In genomic region chr3:20005611-20006010, GRCm38 (mm10) we compare ENCODE assay signal across 25 mouse cellular contexts. TPM values are rescaled to one million over a fixed set of nuclear protein-coding genes. Genes with fewer than 3 reads are reported as not detected.
DNase-seq lines count a peak whose midpoint lies in the region; ATAC-seq and TF ChIP-seq lines count a peak whose summit lies in the region.
"Had no signal": no experiment of that assay in that cellular context is flagged by ENCODE, and none has a peak within 500 bp of the region (broad histone marks: within the 10 kb centered on the region; RNA-seq: fewer than 3 reads in every experiment).

No protein-coding gene starts in this region.

- H3K4me3 ChIP-seq in cerebellum, adult 2 months (replicated peaks; ENCODE audit: insufficient read depth, low read depth, low read length) = no peak overlapping the region
- H3K4me3 ChIP-seq: forebrain, embryonic 13.5 days; hindbrain, embryonic 10.5 days; intestine, embryonic 15.5 days; left cerebral cortex, adult 2 months; liver, embryonic 13.5 days; megakaryocyte, embryonic 14.5 days; midbrain, embryonic 13.5 days had no signal

- H3K27me3 ChIP-seq in cerebellum, adult 2 months (ENCODE audit: control insufficient read depth, insufficient read depth, low read length) = no peaks in the 10 kb centered on the region
- H3K27me3 ChIP-seq: forebrain, embryonic 13.5 days; intestine, embryonic 15.5 days; liver, embryonic 13.5 days; megakaryocyte, embryonic 14.5 days; midbrain, embryonic 13.5 days; Patski had no signal

- DNase-seq in frontal cortex, adult 2 months (ENCODE audit: extremely low spot score in 1 of 2, low spot score in 1 of 2) = no peak
- DNase-seq in cerebellum, adult 2 months = peak; percentile 20 to 64
- peak; percentile 29 to 64 for DNase-seq in cerebellum, postnatal 25 days
- DNase-seq in kidney, postnatal 4 days = no peak
- no peak for DNase-seq in lung, postnatal 14 days
- no peak for DNase-seq in right cerebral cortex, adult 2 months (ENCODE audit: low spot score in 2 of 2)
- DNase-seq: adrenal gland, adult 2 months; gastrocnemius, postnatal 10 days; heart, adult 11 months; heart, postnatal 10 days; kidney, adult 9 months; kidney, postnatal 25 days; liver, embryonic 13.5 days; lung, adult 2 months; lung, postnatal 36 days; right cerebral cortex, postnatal 14 days had no signal

- no peak overlapping the region for H3K27ac ChIP-seq in cerebellum, adult 2 months (ENCODE audit: insufficient read depth, low read length)
- H3K27ac ChIP-seq: forebrain, embryonic 13.5 days; hindbrain, embryonic 10.5 days; intestine, embryonic 15.5 days; left cerebral cortex, adult 2 months; liver, embryonic 13.5 days; midbrain, embryonic 13.5 days had no signal

- no peak for TF ChIP-seq CTCF in cerebellum, adult 2 months (IDR thresholded peaks at IDR 0.05; ENCODE audit: borderline replicate concordance, insufficient read depth, low read depth, low read length)

- H3K4me1 ChIP-seq in cerebellum, adult 2 months (ENCODE audit: control insufficient read depth, insufficient read depth, low read length) = no peaks in the 10 kb centered on the region; the same call in 1 of the 2 replicates
- H3K4me1 ChIP-seq: forebrain, embryonic 13.5 days; hindbrain, embryonic 10.5 days; intestine, embryonic 15.5 days; midbrain, embryonic 13.5 days had no signal

- no peak for TF ChIP-seq POLR2A in cerebellum, adult 2 months (IDR thresholded peaks at IDR 0.05; ENCODE audit: borderline replicate concordance, insufficient read depth, low read length)

- 23% methylated on average over 1 of the region's 1 CpGs for WGBS in cerebellum, adult 2 months

- 0 out of 2 replicates have a peak, but pooled peaks have one; percentile 38 for ATAC-seq in frontal cortex, adult (ENCODE audit: low TSS enrichment)
- ATAC-seq: forebrain, embryonic 13.5 days; hindbrain, embryonic 16.5 days; intestine, embryonic 15.5 days; midbrain, embryonic 13.5 days; Patski had no signal

RNA-seq across cellular contexts. Expression of gene Hps3, which starts 29.5 kb away (rescaled TPM):
- polyA plus RNA-seq in frontal cortex, adult 2 months (2012; rRNA removed) = 14.4 and 15.6 TPM in 2 replicates
- polyA plus RNA-seq in cerebellum, adult 2 months (2012; rRNA removed) = 17.4 and 18.4 TPM in 2 replicates

RNA-seq across cellular contexts. Expression of gene Cp, which starts 48.8 kb away (rescaled TPM):
- polyA plus RNA-seq in frontal cortex, adult 2 months (2012; rRNA removed) = 9.6 and 10.5 TPM in 2 replicates
- 9.6 and 10.2 TPM in 2 replicates for polyA plus RNA-seq in cerebellum, adult 2 months (2012; rRNA removed)

RNA-seq across cellular contexts. Expression of gene Hltf, which starts 52.0 kb away (rescaled TPM):
- polyA plus RNA-seq in frontal cortex, adult 2 months (2012; rRNA removed) = 17.7 and 19.2 TPM in 2 replicates
- polyA plus RNA-seq in cerebellum, adult 2 months (2012; rRNA removed) = 16.1 and 16.3 TPM in 2 replicates

Comparison
In these comparisons a context has a peak if more than half of its experiments do, and no peak if none do; other contexts are left out.
1. DNase-seq: peak in cerebellum, adult 2 months (2 of 2) and cerebellum, postnatal 25 days (2 of 2); none in frontal cortex, adult 2 months (0 of 2), kidney, postnatal 4 days (0 of 2), lung, postnatal 14 days (single experiment) and right cerebral cortex, adult 2 months (0 of 2).